Mouse (Mus musculus): ENCODE measurements around the gene Prss1.
"Not testable (repeated sequence)": the region's sequence is repeated elsewhere in the genome, so short reads cannot be mapped to it uniquely, and the experiment has no call there.

Prss1 gene

GRCm38 (mm10) chr6:41458632-41459031 lies at the start of gene Prss1:
Gene Prss1, plus strand, starts transcription at chr6:41458932.
- DNase-seq, result not testable (repeated sequence)

- DNase-seq, result not testable (repeated sequence)
Measured at GRCm38 (mm10) chr6:41442261-41442660, 16.5 kb upstream of the Prss1 start.

GRCm38 (mm10) chr6:41446045-41446444 lies 12.7 kb upstream of the Prss1 start, which contains the start of gene Gm10334:
Gene Gm10334, minus strand, starts transcription at chr6:41446145.
- DNase-seq, result not testable (repeated sequence)

GRCm38 (mm10) chr6:41499374-41499773 lies 40.6 kb downstream of the Prss1 start:
- DNase-seq, result no peak

- no peak for DNase-seq
Measured at GRCm38 (mm10) chr6:41504915-41505314, 46.2 kb downstream of the Prss1 start.

GRCm38 (mm10) chr6:41505323-41505722 lies 46.6 kb downstream of the Prss1 start:
- peak in 1 of 2 experiments; percentile 4 for DNase-seq
